In genomic region chr9:117361431-117361830, GRCm38 (mm10) we compare ENCODE assay signal across 26 mouse cellular contexts.
DNase-seq lines count a peak whose midpoint lies in the region; ATAC-seq and TF ChIP-seq lines count a peak whose summit lies in the region.
"Had no signal": no experiment of that assay in that cellular context is flagged by ENCODE, and none has a peak within 500 bp of the region (broad histone marks: within the 10 kb centered on the region; RNA-seq: fewer than 3 reads in every experiment).

No protein-coding gene starts in this region.

- peak; percentile 7 for DNase-seq in hindbrain, embryonic 10.5 days (ENCODE audit: low spot score)
- no peak for DNase-seq in neural tube, embryonic 10.5 days (ENCODE audit: extremely low spot score, low spot score)
- DNase-seq in left cerebral cortex, adult 2 months (ENCODE audit: extremely low spot score in 1 of 2, low spot score in 2 of 2): no peak
- no peak for DNase-seq in cerebellum, adult 9-11 months
- DNase-seq: adrenal gland, adult 8-10 months; B cell, adult 2 months; cerebellum, adult 2 months; cerebellum, postnatal 36 days; gastrocnemius, postnatal 10 days; kidney, adult 8-10 months; kidney, postnatal 10 days; liver; lung, postnatal 36 days had no signal

- WGBS in hindbrain, embryonic 10.5 days: 25% methylated on average over 5 of the region's 5 CpGs
- WGBS in hindbrain, embryonic 13.5 days: 19% methylated on average over 5 of the region's 5 CpGs
- WGBS in neural tube, embryonic 12.5 days: 9% methylated on average over 5 of the region's 5 CpGs
- 7% methylated on average over 5 of the region's 5 CpGs for WGBS in forebrain, embryonic 12.5 days
- 11% methylated on average over 5 of the region's 5 CpGs for WGBS in neural tube, embryonic 14.5 days

- ATAC-seq in hindbrain, embryonic 13.5 days (ENCODE audit: low FRiP score): no peak
- peak; percentile 69 for ATAC-seq in neural tube, embryonic 12.5 days (ENCODE audit: low FRiP score, low read depth)
- ATAC-seq in forebrain, embryonic 12.5 days (ENCODE audit: low FRiP score): 0 out of 2 replicates have a peak, but pooled peaks have one; percentile 37
- ATAC-seq in neural tube, embryonic 14.5 days (ENCODE audit: low read depth): peak; percentile 38; the same call in 1 of the 2 replicates
- ATAC-seq: activated CD4-positive, CD25-positive, alpha-beta regulatory T cell, adult 4 months; intestine, embryonic 15.5 days had no signal

- intact Hi-C loops in left cerebral cortex, adult 2 months (cut with DNase I): no loop called here

- no peaks in the 10 kb centered on the region for H3K9me3 ChIP-seq in hindbrain, embryonic 10.5 days
- H3K9me3 ChIP-seq in hindbrain, embryonic 13.5 days: no peaks in the 10 kb centered on the region
- no peaks in the 10 kb centered on the region for H3K9me3 ChIP-seq in neural tube, embryonic 12.5 days
- H3K9me3 ChIP-seq in forebrain, embryonic 12.5 days: no peaks in the 10 kb centered on the region
- H3K9me3 ChIP-seq in neural tube, embryonic 14.5 days (ENCODE audit: control insufficient read depth, low read length): no peaks in the 10 kb centered on the region
- H3K9me3 ChIP-seq: embryonic facial prominence, embryonic 13.5 days; intestine, embryonic 15.5 days; limb, embryonic 10.5 days; liver, embryonic 15.5 days; lung, embryonic 15.5 days had no signal

- no peaks in the 10 kb centered on the region for H3K36me3 ChIP-seq in hindbrain, embryonic 10.5 days
- H3K36me3 ChIP-seq in hindbrain, embryonic 13.5 days: no peaks in the 10 kb centered on the region
- no peaks in the 10 kb centered on the region for H3K36me3 ChIP-seq in neural tube, embryonic 12.5 days
- no peaks in the 10 kb centered on the region for H3K36me3 ChIP-seq in forebrain, embryonic 12.5 days (replicated peaks)
- H3K36me3 ChIP-seq in neural tube, embryonic 14.5 days (ENCODE audit: control insufficient read depth, insufficient read depth, low read length): no peaks in the 10 kb centered on the region
- H3K36me3 ChIP-seq: embryonic facial prominence, embryonic 13.5 days; intestine, embryonic 15.5 days; limb, embryonic 10.5 days; liver, embryonic 15.5 days; lung, embryonic 15.5 days had no signal

- no peak for TF ChIP-seq CTCF in left cerebral cortex, adult 2 months (IDR thresholded peaks at IDR 0.05)

- peak overlapping the region; percentile 51; the same call in 1 of the 2 replicates for H3K27ac ChIP-seq in hindbrain, embryonic 10.5 days
- no peak overlapping the region for H3K27ac ChIP-seq in hindbrain, embryonic 13.5 days
- no peak overlapping the region for H3K27ac ChIP-seq in neural tube, embryonic 12.5 days
- H3K27ac ChIP-seq in forebrain, embryonic 12.5 days: no peak overlapping the region
- H3K27ac ChIP-seq in neural tube, embryonic 14.5 days (ENCODE audit: low read depth, low read length): no peak overlapping the region
- H3K27ac ChIP-seq in left cerebral cortex, adult 2 months: no peak overlapping the region
- H3K27ac ChIP-seq: embryonic facial prominence, embryonic 13.5 days; intestine, embryonic 15.5 days; limb, embryonic 10.5 days; liver, embryonic 15.5 days; lung, embryonic 15.5 days had no signal

- H3K4me2 ChIP-seq in hindbrain, embryonic 13.5 days: no peak overlapping the region
- no peak overlapping the region for H3K4me2 ChIP-seq in neural tube, embryonic 12.5 days (replicated peaks)
- no peak overlapping the region for H3K4me2 ChIP-seq in forebrain, embryonic 12.5 days
- H3K4me2 ChIP-seq in neural tube, embryonic 14.5 days (ENCODE audit: low read depth, low read length): no peak overlapping the region
- H3K4me2 ChIP-seq: embryonic facial prominence, embryonic 13.5 days; heart, embryonic 11.5 days; intestine, embryonic 15.5 days; liver, embryonic 15.5 days; lung, embryonic 15.5 days had no signal

- H3K4me1 ChIP-seq in hindbrain, embryonic 10.5 days (replicated peaks): peaks cover 36% of the 10 kb centered on the region
- peaks cover 18% of the 10 kb centered on the region for H3K4me1 ChIP-seq in hindbrain, embryonic 13.5 days (replicated peaks)
- H3K4me1 ChIP-seq in neural tube, embryonic 12.5 days: peaks cover 20% of the 10 kb centered on the region; the same call in 1 of the 2 replicates
- peaks cover 25% of the 10 kb centered on the region for H3K4me1 ChIP-seq in forebrain, embryonic 12.5 days
- H3K4me1 ChIP-seq in neural tube, embryonic 14.5 days (ENCODE audit: control insufficient read depth, insufficient read depth, low read length): no peaks in the 10 kb centered on the region
- H3K4me1 ChIP-seq: liver, embryonic 15.5 days; megakaryocyte, embryonic 14.5 days had no signal

- no peak overlapping the region for H3K4me3 ChIP-seq in hindbrain, embryonic 10.5 days
- H3K4me3 ChIP-seq in hindbrain, embryonic 13.5 days: no peak overlapping the region
- H3K4me3 ChIP-seq in neural tube, embryonic 12.5 days: no peak overlapping the region
- no peak overlapping the region for H3K4me3 ChIP-seq in forebrain, embryonic 12.5 days (replicated peaks)
- no peak overlapping the region for H3K4me3 ChIP-seq in neural tube, embryonic 14.5 days (ENCODE audit: low read depth, low read length)
- no peak overlapping the region for H3K4me3 ChIP-seq in left cerebral cortex, adult 2 months
- H3K4me3 ChIP-seq: embryonic facial prominence, embryonic 13.5 days; erythroblast, embryonic 14.5 days; intestine, embryonic 15.5 days; limb, embryonic 10.5 days; liver, embryonic 15.5 days; lung, embryonic 15.5 days; megakaryocyte, embryonic 14.5 days had no signal

- H3K27me3 ChIP-seq in hindbrain, embryonic 10.5 days (ENCODE audit: insufficient read depth, poor library complexity, severe bottlenecking): peaks cover 2% of the 10 kb centered on the region; the same call in 1 of the 2 replicates
- no peaks in the 10 kb centered on the region; the same call in 1 of the 2 replicates for H3K27me3 ChIP-seq in hindbrain, embryonic 13.5 days
- 0 out of 2 replicates have a peak, but pooled peaks cover 3% of the 10 kb centered on the region for H3K27me3 ChIP-seq in neural tube, embryonic 12.5 days (replicated peaks)
- peaks cover 38% of the 10 kb centered on the region for H3K27me3 ChIP-seq in forebrain, embryonic 12.5 days
- no peaks in the 10 kb centered on the region for H3K27me3 ChIP-seq in neural tube, embryonic 14.5 days (ENCODE audit: control insufficient read depth, insufficient read depth, low read length)
- H3K27me3 ChIP-seq: embryonic facial prominence, embryonic 13.5 days; intestine, embryonic 15.5 days; liver, embryonic 15.5 days; lung, embryonic 15.5 days; megakaryocyte, embryonic 14.5 days had no signal

- no peak overlapping the region for H3K9ac ChIP-seq in hindbrain, embryonic 13.5 days
- H3K9ac ChIP-seq in neural tube, embryonic 12.5 days: no peak overlapping the region
- no peak overlapping the region for H3K9ac ChIP-seq in forebrain, embryonic 12.5 days
- no peak overlapping the region for H3K9ac ChIP-seq in neural tube, embryonic 14.5 days (replicated peaks; ENCODE audit: low read depth, low read length)
- H3K9ac ChIP-seq: embryonic facial prominence, embryonic 13.5 days; intestine, embryonic 15.5 days; liver, embryonic 15.5 days; lung, embryonic 15.5 days had no signal
